Mouse (Mus musculus) cerebellum, postnatal 36 days (tissue): Measurements from ENCODE around the gene Cutal.

Experiments
- DNase-seq, 2 experiments: peaks; one replicate each; pipeline ENCODE4 v3.0.0; 2021 to 2022; ENCODE audit warnings: mixed read lengths in 2 of 2

Gene Cutal

DNA sequence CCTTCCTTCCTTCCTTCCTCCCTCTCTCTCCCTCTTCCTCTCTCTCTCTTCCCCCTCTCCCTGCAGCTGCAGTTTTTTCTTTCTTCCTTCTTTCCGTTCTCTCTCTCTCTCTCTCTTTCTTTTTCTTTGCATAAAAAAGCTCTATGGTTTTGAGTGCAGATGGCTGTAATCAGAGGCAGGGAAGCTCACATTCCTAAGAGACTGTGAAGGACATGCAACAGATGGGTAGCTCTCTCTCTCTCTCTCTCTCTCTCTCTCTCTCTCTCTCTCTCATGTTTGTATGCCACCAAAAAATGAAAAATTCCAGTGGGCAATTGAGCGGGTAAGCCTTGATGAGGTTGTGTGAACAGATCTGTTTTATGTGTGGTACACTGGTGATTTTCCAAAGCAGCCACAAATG lies 10.0 kb downstream of the Cutal start:
- no peak for DNase-seq

DNA sequence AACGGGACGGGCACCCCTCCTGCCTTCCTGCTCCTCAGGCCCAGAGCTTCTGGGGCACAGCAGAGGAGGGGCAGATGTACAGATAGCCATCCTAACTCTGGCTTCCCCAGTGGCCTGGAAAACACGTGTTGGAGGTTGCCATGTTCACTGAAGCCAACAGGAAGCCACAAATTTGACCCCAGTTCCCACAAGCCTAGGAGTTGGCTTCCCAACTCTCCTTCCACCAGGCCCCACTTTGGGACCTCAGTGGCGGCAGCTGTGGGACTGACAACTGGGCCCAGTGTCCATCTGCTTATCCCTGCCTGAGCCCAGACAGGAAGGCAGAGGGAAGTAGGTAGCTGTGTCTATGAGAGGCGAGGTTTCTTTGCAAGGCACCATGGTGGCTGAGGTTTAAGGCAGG lies 19.8 kb downstream of the Cutal start:
- DNase-seq = no peak

DNA sequence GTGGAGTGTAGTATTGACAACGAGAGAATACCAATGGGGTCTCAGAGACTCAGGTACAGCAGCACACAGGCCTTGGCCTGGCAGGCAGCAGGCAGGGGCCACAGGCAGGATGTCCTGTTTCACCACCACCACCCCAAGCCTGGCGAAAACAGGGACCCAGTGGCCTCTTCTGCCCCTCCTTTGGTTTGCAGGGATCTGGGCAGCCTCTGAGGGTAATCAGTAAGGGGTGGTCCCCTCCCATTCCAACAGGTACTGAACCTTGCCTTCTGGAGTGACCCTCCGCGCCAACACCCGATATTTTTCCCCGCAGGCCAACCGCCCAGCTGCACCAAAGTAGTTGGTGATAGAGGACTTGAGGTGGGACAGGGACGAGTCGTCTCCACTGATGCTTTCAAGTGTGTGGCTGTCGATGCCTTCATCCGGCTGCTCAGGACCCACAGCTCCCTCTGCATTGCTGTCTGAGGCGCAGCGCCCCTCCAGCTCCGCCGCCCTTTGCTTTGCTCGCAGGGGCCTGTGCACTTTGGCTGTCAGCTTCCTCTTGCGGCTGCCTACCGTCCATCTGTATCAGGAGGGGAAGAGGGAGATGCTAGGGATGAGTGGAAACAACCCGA lies 21.4 kb downstream of the Cutal start:
- no peak for DNase-seq

DNA sequence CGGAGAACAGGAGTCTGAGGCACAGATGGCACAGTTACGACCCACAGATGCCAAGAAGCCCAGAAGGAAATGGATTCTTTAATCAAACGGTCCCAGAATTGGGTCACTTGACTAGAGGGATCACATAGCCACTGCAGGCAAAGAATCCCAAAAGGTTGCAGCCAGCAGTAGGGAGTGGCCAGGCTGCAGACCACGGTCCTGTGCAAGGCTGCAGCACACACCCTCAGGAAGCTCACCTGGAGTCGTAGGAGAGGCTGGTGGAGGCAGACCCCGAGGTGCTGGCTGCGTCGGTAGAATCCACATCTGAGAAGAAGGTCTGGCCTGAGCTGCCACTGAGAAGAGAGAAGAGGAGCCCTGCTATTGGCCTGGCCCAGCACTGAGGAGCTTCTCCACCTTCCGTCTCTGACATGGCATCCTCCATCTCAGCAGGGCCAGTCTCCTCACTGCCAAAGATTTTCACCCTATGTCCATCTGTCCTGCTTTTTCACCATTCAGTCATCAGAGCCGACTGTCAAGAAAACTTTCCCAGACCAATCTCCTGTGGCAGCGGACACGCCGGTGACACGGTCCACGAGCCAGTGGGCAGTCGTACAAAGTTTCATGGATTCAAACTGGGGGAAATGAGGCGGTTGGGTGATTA lies 22.7 kb downstream of the Cutal start:
- peak; percentile 30 to 48 for DNase-seq

DNA sequence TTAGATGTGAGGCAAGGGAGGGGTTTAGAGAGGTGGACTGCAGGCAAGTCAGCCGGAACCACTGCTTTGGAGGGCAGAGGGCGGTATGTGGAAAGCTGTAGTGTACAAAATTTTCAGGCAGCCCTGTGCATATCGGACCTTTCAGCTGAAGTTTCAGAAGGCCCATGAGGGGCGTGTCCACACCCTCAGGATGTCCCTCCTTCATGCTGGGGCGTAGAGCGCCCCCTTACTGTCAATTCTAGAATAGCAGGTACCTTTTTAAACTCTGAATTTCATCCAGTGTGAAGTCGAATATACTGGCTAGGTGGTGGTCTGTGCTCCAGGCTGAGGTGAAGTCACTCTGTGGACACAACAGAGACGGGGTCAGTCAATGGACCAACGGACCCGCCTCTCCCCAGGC lies 23.6 kb downstream of the Cutal start:
- no peak for DNase-seq

DNA sequence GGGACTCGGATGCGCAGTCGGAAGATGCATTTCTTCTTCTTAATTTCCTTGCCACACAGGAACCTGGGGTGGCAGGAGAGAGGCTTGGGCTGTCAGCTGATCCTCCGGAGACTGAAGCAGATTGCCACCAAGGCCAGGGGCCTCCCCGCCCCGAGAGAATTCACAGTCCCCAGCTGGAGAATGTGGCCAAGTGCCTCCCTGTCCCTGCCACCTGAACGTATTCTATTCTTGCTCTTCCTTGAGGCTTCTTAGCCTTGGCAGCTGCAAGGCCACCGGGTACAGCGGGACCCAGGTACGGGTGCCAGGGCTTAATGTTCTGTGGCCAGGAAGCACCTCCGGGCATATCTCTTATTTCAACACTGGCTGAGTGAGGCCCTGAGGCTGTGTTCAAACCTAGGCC lies 25.5 kb downstream of the Cutal start:
- DNase-seq = peak in 1 of 2 experiments; percentile 28

DNA sequence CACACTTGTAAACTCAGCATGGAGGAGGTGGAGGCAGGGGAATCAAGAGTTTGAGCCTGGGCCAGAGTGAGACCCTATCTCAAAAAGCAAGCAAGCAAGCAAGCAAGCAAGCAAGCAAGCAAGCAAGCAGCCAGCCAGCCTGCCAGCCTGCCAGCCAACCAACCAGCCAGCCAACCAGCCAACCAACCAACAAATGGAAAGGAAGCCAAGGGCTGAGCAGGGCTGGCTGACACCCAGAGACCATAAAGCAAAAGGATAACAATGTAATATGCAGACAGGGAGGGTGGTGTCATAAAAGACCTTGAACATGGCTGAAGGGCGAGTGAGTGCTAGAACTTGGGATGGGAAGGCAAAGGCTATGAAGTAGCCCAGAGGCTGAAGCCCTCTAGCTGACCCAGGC lies 26.2 kb downstream of the Cutal start:
- no peak for DNase-seq

DNA sequence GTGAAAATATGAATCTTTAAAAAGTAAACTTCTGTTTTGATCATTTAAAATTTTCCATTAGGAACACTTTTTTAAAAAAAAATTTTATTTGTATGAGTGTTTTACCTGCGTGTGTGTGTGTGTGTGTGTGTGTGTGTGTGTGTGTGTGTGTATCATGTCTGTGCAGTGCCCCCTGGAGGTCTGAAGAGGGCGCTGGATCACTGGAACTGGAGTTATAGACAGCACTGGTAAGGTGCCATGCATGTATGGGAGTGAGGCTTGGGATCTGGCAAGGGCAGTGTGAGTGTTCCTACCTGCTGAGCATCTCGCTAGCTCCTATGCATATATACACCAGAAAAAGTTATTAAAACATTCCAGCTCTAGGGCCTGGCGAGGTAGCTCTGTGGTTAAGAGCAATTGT lies 27.5 kb downstream of the Cutal start:
- DNase-seq = no peak

DNA sequence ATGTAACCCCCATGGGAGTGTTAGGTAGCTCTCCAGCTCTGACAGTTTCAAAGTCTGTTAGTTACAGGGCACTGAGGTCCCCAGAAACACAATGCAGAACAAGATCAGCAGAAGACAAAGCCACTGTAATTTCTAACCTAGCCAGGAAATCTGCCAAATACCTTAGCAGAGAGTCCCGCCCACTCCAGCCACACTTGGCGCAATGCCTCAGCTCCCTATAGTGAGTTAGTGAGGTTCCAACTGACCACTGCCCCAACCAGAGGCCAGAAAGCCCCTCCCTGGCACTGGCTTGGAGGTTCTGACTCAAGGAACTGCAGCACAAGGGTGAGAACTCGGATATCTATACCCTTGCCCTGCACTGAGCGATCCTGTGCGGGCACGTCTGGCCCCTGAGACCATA lies 28.5 kb downstream of the Cutal start:
- no peak for DNase-seq

DNA sequence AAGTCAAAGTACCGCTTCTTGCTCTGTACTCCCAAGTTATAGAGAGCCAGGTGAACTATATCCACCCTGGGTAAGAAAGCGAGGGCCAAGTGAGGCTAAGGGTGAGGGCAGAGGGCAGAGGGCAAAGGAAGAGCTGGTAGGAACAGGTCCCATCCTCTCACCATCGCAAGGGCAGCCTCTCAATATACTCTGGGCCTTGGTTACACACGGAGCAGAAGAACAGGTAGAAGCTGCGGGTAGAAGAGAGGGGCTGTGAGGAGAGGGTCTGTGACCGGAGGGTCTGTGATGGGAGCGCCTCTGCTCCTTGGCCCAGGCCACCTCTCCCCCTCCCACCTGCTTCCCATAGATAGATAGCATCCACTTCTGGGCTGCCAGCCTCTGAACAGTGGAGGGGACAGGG lies 29.0 kb downstream of the Cutal start:
- no peak for DNase-seq

DNA sequence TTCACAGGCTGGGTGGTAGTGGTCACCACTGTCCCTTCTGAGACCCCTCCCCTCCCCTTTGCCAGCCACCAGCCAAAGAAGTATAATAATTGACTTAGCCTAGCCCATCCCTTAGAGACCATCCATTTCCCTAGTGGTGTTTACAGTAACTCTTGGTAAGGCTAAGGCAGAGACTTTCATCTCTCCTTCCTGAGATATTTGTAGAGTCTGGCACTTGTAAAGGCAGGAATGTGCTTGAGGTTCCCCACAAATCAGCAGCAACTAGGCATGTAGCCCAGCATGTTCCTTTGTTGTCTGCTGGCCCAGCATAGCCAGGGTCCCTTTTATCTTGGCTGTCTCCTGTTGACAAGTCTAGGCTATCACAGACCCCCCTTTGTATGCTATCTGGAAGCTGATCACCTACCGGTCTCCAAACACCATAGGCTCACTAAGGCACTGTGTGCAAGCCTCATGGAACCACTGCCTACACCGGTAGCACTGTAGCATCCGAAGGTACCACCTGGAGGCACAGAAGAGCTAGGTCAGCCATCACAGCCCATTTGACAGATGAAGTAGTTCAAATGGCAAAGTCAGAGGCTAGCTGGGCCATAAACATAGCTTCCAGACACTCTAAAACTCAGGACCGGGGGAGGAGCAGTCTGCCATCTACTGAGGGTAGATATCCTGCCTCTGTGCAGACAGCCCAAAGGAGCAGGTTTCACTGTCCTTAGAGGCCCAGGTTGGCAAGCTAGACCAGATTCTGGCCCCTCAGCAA lies 29.6 kb downstream of the Cutal start:
- no peak for DNase-seq

DNA sequence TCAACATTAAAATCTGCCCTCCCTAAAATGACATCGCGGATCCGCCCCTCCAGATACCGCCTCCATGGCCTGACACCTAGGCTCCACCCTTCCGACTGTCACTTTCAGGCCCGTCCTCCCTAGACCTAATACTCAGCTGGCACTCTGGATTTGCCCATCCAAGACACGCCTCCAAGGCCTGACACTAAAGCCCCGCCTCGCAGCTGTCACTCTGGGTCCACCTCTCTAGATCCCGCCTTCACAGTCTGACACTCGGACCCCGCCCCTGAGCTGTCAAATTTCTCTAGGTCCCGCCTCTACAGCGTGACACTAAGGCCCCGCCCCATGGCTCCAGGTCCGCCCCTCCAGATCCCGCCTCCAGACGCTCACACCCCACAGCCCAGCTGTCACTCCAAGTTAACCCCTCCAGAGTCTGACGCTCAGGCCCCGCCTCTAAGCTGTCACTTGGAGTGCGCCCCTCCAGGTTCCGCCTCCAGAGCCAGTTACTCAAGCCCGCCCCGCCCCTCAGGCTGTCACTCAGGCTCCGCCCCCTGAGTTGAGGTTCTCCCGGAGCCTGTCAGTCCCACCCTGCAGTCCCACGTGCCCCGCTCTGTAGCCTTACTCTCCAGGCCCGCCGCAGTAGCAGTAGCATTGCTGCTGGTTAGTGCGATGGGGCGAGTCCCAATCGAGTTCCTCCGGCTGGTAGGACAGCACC lies 30.8 kb downstream of the Cutal start:
- peak; percentile 93 to 95 for DNase-seq

DNA sequence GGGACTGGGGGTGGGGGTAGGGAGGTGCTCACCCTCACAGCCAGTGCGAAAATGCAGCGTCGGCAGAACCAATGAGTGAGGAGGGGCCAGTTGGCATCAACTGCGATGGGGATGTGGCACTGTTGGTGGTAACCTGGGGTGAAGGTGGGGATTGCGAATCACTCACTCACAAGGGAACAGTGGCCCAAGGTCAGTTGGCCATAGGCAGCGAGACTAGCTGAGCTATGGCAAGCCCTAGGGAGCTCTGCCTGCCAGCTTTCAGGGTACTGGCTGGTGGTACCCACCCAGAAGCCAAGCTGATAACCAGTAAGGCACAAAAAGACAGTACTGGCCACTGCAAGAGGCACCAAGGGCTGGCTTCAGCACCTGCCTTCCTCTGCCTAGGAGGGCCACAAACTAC lies 32.2 kb downstream of the Cutal start:
- DNase-seq = no peak

DNA sequence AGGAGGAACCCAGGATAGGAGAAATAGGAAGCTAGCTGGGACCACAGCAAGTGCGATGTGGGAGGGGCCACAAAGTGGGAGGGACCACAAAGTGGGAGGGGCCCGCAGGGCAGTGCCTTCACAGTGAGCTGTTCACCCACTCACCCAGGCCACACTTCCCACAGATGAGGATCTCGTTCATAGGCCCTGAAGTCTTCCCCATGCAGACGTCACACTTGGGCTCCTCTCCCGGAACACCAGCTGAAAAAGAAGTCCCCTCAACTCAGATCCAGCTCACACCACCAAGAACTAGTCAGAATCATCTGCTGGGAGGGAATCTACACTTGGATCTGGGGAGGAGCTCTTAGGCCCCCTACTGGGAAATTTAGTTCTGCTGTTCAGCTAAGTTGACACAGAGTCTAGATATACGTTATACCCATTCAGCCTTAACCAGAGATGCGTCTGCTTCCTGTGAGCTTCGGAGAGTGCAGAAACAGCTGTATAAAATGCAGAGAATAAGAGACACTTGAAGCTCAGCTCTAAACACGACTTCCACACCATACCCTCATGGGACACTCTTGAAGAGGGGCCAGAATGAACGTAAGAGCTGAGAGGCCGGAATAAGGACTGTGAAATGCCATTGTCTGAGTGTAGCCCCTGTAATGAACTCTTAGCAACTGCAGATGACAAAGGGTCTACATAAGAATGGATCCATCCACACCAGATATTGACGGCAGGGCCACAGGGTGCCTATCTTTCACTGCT lies 32.8 kb downstream of the Cutal start:
- DNase-seq = no peak

DNA sequence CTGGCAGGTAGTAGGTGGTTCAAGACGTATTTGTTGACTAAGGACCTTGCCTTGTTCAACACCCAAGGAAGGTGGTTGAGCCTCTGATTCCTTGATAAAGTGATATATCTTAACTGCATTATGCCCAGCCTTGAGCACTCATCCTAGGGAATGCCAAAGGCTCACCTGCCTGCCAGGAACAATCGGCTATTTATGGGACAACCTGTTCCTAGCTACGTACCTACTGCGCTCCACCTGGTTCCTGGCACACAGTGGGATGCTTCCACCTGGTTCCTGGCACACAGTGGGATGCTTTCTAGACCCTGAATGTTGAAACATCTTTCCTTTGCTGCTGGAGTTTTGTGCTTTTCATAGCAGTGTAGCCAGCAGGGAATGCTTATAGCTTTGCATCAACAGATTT lies 35.5 kb downstream of the Cutal start:
- no peak for DNase-seq

DNA sequence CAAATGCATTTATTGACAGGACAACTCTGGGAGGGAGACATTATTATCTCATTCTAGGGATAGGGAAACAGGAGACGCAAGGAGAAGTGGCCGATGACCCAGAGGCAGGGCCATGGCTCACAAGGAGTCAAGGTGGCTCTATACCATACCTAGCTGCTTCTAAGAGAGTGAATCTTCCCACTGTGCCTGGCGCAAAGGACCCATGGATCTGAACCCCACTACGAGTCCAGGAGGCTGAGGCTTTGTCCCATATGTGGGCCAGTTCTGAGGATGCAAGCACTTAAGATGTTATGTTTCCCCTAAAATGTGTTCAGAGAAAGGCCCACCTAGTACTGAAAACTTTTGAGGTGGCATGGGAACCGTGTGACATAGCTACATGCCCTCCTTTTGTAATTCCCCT lies 37.7 kb downstream of the Cutal start:
- DNase-seq = no peak

DNA sequence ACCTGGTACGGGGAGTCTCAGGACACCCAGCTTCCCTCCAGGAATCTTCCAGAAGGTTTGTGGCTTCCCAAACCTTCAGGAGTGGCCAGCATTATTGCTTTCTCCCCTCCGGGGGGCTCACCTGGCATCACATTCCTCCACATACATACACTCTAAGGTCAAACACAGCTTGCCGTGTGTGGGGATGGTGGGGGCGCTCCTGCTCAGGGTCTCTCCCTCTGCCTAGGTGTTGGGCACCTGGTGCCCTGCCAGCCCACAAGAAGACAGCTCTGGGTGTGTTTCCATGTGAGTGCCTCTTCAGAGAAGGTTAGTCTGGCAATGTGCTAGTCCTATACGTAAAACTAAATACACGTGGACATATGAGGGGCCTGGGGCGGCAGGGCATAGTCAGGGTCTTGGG lies 38.4 kb downstream of the Cutal start:
- DNase-seq = no peak

DNA sequence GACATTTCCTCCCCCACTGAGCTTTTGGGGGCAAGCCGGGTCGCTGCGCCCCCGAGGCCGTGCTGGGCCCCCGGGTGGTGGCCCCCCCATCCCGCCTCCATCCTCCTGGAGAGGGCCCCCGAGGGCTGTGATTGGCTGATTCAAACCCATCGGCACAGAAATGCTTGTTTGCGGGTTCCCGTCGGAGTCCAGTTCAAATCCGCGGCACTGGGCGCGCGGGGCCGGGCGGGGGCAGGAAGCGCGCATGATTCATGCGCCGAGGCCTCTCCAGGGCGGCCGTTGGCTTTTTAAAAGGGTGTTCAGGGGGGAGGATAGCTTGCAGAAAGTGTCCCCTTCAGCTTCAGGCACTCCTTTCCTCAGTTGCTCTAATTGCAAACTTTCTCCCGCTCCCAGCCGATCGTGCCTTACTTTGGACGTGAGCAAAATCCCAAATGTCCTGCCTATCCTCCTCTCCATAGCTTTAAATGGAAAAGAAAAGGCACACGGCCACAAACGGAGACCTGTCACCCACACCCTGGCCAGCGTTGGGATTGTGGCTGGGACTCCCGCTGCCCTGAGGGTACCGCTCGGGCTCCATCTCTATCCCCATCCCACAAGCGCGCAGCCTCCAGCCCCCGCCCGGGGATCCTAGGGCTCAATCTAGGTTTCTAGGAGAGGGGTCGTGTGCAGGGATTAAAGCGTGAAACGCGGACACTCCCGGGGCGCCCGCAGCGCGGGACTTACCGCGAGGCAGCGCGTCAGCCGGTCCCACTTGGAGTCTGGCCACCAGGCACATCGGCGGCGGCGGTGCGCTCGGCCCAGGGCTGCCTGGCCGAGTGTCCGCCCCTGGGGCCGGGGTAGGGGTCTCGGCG lies 39.2 kb downstream of the Cutal start, which contains the start of gene Phf19:
Gene Phf19 (minus strand): TSS at position 809 of the 851 bp plus-strand sequence.
- no peak for DNase-seq

DNA sequence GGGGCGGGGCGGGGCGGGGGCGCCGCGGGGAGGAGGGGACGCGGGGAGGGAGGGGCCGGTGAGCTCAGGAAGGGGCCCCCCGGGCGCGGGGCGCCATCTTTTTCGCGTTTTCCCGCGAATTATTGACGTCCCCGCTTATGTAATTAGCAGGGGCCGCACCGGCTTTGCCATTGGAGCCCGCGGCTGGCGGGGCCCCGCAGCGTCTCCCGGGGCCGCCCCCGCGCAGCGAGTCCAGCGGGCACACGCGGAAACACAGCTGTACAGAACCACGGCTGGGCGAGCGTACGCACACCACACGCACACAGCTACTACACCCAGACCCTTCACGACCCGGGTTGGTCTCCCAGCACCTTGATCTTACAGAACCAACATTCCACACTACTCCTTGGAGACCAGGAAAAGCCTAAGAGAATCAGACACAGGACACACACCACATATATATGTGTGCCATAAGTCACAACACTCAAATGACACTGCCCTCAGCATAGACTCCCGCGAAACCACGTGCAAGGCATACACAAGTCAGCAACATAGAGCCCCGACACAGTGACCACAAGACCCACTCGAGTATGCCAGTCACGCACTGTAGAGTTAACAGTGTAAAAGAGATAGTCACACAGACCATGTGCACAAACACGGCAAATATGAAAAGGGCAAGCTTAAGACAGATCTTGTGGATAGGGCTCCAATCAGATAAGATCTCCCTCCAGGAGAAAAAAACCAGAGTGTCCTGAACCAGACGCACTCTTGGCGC lies 40.0 kb downstream of the Cutal start:
- no peak for DNase-seq

DNA sequence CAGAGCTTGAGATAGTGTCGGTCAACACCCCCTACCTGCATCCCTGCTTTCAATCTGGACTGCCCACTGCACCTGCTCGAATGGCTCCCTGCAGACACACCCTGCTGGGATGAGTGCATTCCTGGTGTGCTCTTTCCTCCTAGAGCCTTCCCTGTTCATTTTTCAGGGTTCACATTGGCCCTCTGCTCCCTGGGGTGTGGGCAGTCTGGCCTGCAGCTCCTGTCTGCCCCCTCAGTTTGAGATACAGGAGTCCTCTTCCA lies 40.6 kb downstream of the Cutal start:
- no peak for DNase-seq

DNA sequence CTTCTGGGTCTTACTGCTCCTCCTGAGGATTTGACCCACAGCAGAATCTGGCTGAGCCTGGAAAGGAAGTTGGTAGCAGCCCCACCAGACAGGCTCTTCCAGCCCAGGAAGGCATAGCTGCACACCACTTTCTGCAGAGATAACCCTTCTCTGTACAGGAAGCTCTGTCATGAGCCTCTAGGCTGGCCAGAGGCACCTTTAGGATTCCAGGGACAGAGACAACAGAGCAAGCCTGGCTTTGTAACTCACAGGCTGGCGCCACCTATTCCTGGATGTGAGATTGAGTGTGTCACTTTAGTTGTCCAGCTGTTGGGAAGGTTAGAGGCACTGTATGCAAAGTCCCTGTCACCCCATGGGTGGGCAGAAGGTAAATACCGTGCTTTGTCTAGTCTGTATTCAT lies 40.9 kb downstream of the Cutal start:
- DNase-seq = no peak

DNA sequence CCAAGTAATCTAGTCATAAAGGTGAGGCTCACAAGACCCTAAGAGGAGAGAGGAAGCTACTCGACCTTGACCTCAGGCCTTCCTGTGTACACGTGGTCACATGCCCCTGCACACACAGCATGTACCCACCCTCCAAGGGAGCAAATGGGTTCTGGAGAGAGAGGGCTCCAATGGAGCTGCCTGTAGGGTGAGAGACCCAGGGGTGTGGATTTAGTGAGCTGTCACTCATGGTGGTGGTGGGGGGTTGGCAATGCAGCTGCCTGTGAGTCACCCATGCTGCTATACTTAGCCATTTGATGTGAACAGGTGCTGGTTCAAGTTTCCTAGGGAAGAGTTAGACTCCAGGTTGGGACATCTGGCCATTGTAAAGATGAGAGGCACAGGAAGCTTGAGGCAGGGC lies 45.9 kb downstream of the Cutal start:
- no peak for DNase-seq
